Mouse (Mus musculus) intestine, postnatal 0 days (tissue): Measurements from ENCODE around the gene Tfap4. TPM values are rescaled to one million over a fixed set of nuclear protein-coding genes. Genes with fewer than 3 reads are reported as not detected.

Experiments used
- ATAC-seq: fragments of 200-750 bp; cut with Nextera tagmentation; 2 replicates; pipeline ENCODE4 v1.8.0; 2017; ENCODE audit warnings: mild to moderate bottlenecking, moderate TSS enrichment, moderate library complexity
- H3K27ac ChIP-seq: fragments of 300-500 bp; sonication (generic); 2 replicates; pipeline ENCODE4 v1.5.1; 2014; ENCODE audit warnings: mild to moderate bottlenecking, low read depth, low read length, moderate library complexity
- H3K27me3 ChIP-seq: fragments of 300-500 bp; sonication (generic); replicated peaks from 2 replicates; pipeline ENCODE4 v1.6.1; 2014; ENCODE audit warnings: low read length, mixed read lengths; ENCODE audit not compliant: control insufficient read depth, insufficient read depth
- H3K36me3 ChIP-seq: fragments of 300-500 bp; sonication (generic); 2 replicates; pipeline ENCODE4 v1.6.1; 2014; ENCODE audit warnings: mild to moderate bottlenecking, moderate library complexity; ENCODE audit not compliant: control insufficient read depth, insufficient read depth
- H3K4me1 ChIP-seq: fragments of 300-500 bp; sonication (generic); replicated peaks from 2 replicates; pipeline ENCODE4 v1.6.1; 2014; ENCODE audit warnings: antibody characterized with exemption, low read length, mixed read lengths; ENCODE audit not compliant: control insufficient read depth, insufficient read depth
- H3K4me2 ChIP-seq: fragments of 300-500 bp; sonication (generic); replicated peaks from 2 replicates; pipeline ENCODE4 v1.6.1; 2014; ENCODE audit warnings: low read depth, mild to moderate bottlenecking, moderate library complexity
- H3K4me3 ChIP-seq: fragments of 300-500 bp; sonication (generic); 2 replicates; pipeline ENCODE4 v1.5.1; 2014; ENCODE audit warnings: low read depth, low read length
- H3K9ac ChIP-seq: fragments of 300-500 bp; sonication (generic); 2 replicates; pipeline ENCODE4 v1.6.1; 2014; ENCODE audit warnings: mild to moderate bottlenecking, low read depth, low read length
- H3K9me3 ChIP-seq: fragments of 300-500 bp; sonication (generic); 2 replicates; pipeline ENCODE4 v1.6.1; 2016; ENCODE audit warnings: mixed run types; ENCODE audit not compliant: control insufficient read depth
- CTCF ChIP-seq: sonication (generic); IDR thresholded peaks from 2 replicates; pipeline ENCODE4 v1.5.1; 2016; ENCODE audit warnings: low read depth, mild to moderate bottlenecking, control low read depth, antibody characterized with exemption, moderate library complexity
- WGBS: fragments of 180-500 bp; shearing (Covaris S2); extraction: QIAGEN DNeasy Blood & Tissue Kit; methylation state at CpG from one replicate; pipeline ENCODE4 v1.1.7; 2014; 5-methylcytosine and 5-hydroxymethylcytosine counted together
- polyA plus RNA-seq: library from polyadenylated mRNA; unstranded; fragments of >200 nt; fragmentation: Nextera tagmentation; extraction: Ambion mirVana; gene quantifications from 2 replicates; pipeline ENCODE4 v1.2.1, GENCODE M21; 2015

Gene Tfap4
- polyA plus RNA-seq, 1 experiment from 2014 or later, result 10.8 TPM

DNA sequence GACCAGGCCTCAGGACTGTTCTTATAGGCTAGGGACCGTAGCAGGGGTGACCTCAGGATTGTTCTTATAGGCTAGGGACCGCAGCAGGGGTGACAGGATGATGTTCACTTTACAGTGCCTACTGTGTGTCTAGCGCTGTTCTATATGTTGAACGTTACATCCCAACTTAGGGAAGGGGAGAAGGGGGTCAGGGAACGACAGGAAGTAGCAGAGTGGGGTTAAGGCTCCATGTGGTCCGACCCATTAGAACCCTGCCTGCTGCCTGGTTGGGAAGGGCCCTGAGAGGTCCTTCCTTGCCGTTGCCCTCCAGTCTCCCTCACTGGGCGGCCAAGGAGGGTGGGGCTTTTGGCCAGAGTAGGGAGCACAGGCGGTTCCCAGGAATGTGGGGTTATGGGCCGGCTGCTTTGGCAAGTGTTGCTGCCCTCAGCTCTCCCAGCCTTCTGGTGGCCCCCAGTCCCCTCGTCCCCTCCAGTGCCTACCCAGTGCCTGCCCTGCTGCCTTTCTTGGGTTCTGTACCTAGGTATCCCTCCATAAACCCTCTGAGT lies 44.7 kb upstream of the Tfap4 start:
- H3K9me3 ChIP-seq, result no peaks in the 10 kb centered on the region
- peaks cover 6% of the 10 kb centered on the region; the same call in 1 of the 2 replicates for H3K36me3 ChIP-seq
- H3K27ac ChIP-seq, result no peak overlapping the region
- peaks cover 38% of the 10 kb centered on the region for H3K4me1 ChIP-seq
- no peaks in the 10 kb centered on the region for H3K27me3 ChIP-seq
- no peak for ATAC-seq
- 0 out of 2 replicates have a peak overlapping the region, but pooled peaks have one; percentile 6 for H3K4me2 ChIP-seq
- no peak overlapping the region for H3K4me3 ChIP-seq
- no peak for TF ChIP-seq CTCF
- whole genome bisulfite sequencing, result 60% methylated on average over 11 of the region's 11 CpGs
- no peak overlapping the region; the same call in 1 of the 2 replicates for H3K9ac ChIP-seq

DNA sequence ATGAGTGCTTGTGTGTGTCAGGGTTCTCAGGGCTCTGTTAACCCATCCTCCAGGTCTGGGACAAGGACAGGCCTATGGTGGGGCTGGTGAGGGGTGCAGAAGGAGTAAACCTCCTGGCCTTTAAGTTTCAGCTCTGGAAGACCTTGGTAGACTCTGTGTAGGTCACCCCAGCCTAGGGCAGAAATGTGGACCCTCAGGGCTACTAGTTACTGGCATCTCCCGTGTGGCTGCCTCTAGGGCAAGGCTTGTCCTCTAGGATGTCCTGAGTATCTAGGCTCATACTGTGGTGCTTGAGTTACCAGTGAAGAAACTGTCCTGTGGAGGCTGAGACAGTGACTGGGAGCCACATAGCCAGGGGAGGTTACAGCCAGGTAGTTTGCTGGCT lies 43.8 kb upstream of the Tfap4 start:
- Histone ChIP-seq H3K4me1 (peaks cover 38% of the 10 kb centered on the region), H3K9ac (no peak overlapping the region; the same call in 1 of the 2 replicates), H3K4me2 (no peak overlapping the region), H3K27me3 (no peaks in the 10 kb centered on the region), H3K4me3 (no peak overlapping the region), H3K36me3 (no peaks in the 10 kb centered on the region), H3K27ac (no peak overlapping the region), H3K9me3 (no peaks in the 10 kb centered on the region)
- ATAC-seq, result no peak
- TF ChIP-seq CTCF, result no peak
- 53% methylated on average over 1 of the region's 1 CpGs for WGBS

DNA sequence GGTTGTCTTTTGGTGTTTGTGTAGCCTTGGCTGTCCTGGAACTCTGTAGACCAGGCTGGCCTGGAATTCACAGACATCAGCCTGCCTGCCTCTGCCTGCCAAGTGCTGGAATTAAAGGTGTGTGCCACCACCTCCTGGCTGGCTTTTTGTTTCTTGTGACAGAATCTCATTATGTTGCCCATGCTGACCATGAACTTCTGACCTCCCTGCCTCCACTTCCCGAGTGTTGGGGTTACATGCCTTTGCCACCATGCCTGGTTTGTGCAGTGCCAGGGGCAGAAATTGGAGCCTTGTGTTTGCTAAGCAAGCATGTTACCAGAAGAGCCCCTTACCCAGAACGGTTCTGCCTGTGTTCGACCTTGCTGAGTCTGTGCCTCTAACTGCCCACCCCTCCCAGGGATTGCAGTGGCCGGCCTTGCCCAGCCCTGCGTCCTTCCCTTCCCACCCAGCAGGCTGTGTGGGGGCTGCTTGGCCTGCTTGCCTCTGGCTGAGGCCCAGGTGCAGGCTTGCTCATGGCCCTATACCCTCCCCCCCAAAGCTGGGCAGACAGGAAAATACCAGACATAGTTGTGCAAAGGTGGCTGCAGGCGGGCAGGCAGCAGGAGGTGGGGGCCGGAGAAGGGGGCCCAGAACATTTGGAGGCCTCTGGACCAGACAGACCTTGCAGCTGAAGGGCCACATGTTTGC lies 43.3 kb upstream of the Tfap4 start:
- no peaks in the 10 kb centered on the region for H3K27me3 ChIP-seq
- no peak overlapping the region for H3K4me3 ChIP-seq
- H3K9ac ChIP-seq, result no peak overlapping the region; the same call in 1 of the 2 replicates
- peaks cover 38% of the 10 kb centered on the region for H3K4me1 ChIP-seq
- no peaks in the 10 kb centered on the region for H3K36me3 ChIP-seq
- no peak for ATAC-seq
- H3K9me3 ChIP-seq, result no peaks in the 10 kb centered on the region
- TF ChIP-seq CTCF, result no peak
- H3K27ac ChIP-seq, result peak overlapping the region; percentile 21; the same call in 1 of the 2 replicates
- 32% methylated on average over 7 of the region's 7 CpGs for WGBS
- no peak overlapping the region for H3K4me2 ChIP-seq

DNA sequence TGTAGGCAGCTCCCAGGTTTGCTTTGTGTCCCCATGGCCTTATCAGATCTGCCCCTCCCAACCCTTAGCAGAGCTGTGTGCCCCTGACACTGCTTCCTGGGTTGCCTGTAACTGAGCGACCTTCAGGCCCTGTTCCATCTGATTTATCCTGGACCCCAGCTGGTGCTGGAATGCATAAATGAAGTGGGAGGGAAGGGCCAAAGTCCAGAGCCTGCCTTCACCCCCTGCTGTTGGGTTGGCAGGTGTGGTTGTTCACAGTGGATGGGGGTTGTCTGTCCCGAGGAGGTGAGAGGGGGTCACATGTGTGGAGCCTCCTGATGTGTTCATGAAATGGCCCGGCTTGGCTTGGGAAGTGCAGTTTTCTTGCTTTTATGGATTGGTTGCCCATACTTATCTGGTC lies 42.5 kb upstream of the Tfap4 start:
- H3K4me2 ChIP-seq, result no peak overlapping the region
- H3K9me3 ChIP-seq, result no peaks in the 10 kb centered on the region
- 20% methylated on average over 3 of the region's 3 CpGs for WGBS
- H3K4me1 ChIP-seq, result peaks cover 37% of the 10 kb centered on the region
- H3K27ac ChIP-seq, result 0 out of 2 replicates have a peak overlapping the region, but pooled peaks have one; percentile 21
- H3K4me3 ChIP-seq, result no peak overlapping the region
- H3K9ac ChIP-seq, result no peak overlapping the region
- ATAC-seq, result peak; percentile 57
- no peaks in the 10 kb centered on the region for H3K27me3 ChIP-seq
- no peaks in the 10 kb centered on the region for H3K36me3 ChIP-seq
- no peak for TF ChIP-seq CTCF

DNA sequence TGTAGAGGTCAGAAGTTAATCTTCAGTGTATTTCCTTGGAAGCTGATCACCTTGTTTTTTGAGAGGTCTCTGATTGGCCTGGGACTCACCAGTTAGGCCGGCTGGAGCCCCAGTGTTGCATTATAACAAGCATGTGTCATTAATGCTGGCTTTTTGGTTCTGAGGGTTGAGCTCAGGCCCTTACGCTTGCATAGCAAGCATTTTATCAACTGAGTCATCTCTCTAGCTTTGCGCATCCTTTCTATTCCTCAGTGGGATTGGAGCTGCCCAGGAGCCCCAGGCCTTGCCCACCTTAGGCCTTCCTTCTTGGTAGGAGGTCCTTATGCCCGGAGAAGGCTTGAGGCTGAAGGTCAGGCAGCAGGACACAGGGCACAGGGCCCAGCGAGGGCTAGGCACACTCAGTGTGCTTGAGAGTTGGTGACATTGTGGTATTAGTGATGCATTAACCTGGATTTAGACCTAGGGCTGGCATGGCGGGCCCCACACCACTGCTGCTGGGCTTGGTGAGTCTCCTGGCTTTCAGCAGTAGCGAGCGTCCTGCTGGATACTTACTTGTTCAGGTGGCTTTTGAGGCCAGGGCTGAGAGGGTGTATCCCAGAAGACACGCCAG lies 41.2 kb upstream of the Tfap4 start:
- 70% methylated on average over 9 of the region's 9 CpGs for WGBS
- Histone ChIP-seq H3K9me3 (no peaks in the 10 kb centered on the region), H3K27me3 (no peaks in the 10 kb centered on the region), H3K36me3 (no peaks in the 10 kb centered on the region), H3K4me1 (peaks cover 24% of the 10 kb centered on the region), H3K4me3 (no peak overlapping the region), H3K4me2 (no peak overlapping the region), H3K9ac (no peak overlapping the region), H3K27ac (no peak overlapping the region)
- no peak for ATAC-seq
- no peak for TF ChIP-seq CTCF

DNA sequence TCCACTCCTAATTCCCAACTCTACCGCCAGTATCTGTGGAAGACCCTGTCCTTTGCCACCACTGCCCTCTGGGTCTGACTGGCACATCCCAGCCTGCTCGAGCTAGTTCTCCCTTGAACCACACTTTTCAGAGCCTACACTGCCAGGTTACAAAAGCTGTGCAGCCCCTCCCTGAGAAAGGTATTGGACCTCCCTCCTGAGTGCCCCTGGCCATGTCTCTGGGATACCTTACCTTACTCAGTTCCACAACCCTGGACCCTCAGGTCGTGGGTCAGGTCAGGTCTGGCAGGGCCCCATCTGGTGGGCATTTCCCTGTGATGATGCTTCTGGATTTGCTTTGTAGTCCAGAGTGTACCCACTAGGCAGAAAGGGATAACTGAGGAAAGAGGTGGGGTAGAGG lies 40.0 kb upstream of the Tfap4 start:
- ATAC-seq, result no peak
- H3K27ac ChIP-seq, result no peak overlapping the region
- no peak overlapping the region for H3K4me2 ChIP-seq
- H3K4me3 ChIP-seq, result no peak overlapping the region
- H3K36me3 ChIP-seq, result no peaks in the 10 kb centered on the region
- H3K27me3 ChIP-seq, result no peaks in the 10 kb centered on the region
- TF ChIP-seq CTCF, result no peak
- WGBS, result 88% methylated on average over 3 of the region's 3 CpGs
- H3K4me1 ChIP-seq, result peaks cover 20% of the 10 kb centered on the region
- H3K9me3 ChIP-seq, result no peaks in the 10 kb centered on the region
- H3K9ac ChIP-seq, result no peak overlapping the region
